Mouse (Mus musculus) CD4-positive, CD25-positive, alpha-beta regulatory T cell, adult 2 months (primary cell): ENCODE data around the gene Utp14b.

ENCODE experiments used
- DNase-seq: peaks from one replicate; pipeline ENCODE4 v3.0.0-alpha.2; 2012; ENCODE audit warnings: low read depth, low spot score

The Utp14b gene

DNA sequence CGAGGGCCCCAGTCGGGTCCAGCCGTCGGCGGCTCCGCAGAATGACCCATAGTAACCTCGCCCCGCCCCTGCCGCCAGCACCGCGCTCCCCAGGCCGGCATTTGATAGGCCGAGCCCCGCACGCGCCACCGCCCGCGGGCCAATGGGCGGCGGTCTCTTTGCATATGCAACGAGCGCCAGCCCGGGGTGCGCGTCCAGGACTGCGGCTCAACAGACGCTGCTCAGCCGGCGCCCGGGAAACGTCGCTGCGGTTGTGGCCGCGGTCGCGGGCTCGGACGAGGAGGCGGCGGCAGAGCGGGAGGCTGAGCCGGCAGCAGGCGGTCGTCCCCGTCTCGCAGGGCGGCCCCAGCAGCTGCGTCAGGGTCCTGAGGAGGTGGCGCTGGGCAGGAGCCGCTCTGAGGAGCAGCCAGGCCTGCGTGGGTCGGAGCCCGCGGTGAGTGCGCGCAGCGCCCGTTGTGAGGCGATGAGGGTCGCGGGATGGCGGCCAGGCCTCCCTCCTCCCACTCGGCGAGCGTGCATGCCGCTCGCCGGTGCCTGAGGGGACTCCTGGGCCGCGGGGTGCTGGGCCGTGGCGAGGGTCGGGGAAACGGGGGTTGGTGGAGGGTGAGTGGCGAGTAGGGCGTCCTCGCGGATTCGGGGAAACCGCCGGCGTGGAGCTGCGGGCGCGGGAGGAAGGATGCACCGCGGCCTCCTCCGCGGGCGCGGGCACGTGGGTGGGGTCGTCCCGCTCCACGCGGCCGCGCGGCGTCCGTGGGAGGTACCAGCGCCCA is at the start of gene Utp14b, which contains the start of gene Acsl3:
Gene Utp14b (plus strand): TSS at position 368 of the 770 bp plus-strand sequence.
Gene Acsl3 (plus strand): TSS at position 155 of the 770 bp plus-strand sequence.
- DNase-seq, result peak; percentile 92

DNA sequence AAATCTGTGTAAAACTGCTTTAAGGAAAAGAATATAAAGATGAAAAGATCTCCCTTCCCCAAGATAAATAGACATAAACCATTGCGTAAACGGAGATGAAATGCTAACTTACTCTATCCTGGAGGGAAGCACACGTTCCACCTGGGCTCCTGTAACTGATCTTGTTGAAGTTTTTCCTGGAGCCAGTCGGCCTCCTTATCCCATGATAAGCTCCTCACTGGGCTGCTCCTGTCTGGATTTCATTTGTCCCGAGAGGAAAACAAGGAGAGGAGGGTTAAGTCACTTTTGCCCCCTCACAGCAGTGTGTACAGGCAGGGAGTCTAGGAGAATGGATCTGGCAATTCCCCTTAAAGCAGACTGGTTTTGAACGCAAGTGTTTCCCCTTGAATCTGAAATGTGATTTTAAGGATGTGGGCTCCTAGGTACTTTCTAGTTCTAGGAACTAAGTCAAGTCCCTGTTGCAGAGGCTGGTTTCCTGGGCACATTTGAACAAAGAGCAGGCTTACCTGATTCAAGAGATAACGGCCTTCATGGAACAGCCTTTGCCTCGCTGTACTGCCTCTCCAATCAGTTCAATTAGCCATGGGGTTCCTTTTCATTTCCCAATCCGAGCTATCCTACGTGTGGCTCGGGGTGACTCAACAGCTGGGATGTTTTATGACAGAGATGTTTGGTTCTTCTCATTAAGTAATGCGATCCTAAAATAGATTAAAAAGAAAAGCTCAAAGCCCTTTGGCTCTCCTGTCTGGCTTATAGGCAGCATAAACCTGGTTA is 48.5 kb upstream of the Utp14b start:
- no peak for DNase-seq

DNA sequence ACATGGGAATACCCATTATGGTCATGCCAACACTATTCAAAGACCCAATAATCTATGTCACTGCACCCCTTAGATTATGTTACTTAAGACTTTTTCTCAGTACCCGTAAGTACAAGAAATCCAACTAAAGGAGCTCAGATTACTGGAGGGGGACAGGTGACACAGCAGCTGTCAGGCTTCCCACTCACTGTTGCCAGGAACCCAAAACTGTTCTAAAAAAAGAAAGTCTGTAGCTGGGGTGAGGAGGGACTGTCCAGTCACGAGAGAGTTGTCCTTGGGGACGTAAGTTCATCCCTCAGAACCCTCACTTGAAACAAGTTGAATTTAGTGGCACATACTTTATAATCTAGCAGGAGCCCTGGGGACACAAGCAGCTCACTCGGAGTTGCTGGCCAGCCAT is 46.8 kb upstream of the Utp14b start:
- no peak for DNase-seq

DNA sequence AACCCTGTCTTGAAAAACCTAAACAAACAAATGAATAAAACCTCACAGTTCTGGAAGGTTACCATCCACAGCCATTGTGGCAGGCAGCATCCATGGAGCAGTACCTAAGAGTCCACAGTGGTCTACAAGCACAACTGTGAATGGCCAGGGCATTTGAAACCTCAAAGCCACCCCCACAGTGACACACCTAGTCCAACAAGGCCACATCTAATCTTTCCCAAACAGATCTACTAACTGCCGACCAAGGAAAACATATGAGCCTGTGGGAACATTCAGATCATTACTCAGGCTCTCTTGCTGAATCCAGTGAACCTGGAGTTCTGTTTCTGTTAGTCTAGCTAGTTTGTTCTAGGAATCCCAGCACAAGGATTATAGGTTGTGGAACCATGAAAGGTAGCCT is 44.9 kb upstream of the Utp14b start:
- DNase-seq, result no peak

DNA sequence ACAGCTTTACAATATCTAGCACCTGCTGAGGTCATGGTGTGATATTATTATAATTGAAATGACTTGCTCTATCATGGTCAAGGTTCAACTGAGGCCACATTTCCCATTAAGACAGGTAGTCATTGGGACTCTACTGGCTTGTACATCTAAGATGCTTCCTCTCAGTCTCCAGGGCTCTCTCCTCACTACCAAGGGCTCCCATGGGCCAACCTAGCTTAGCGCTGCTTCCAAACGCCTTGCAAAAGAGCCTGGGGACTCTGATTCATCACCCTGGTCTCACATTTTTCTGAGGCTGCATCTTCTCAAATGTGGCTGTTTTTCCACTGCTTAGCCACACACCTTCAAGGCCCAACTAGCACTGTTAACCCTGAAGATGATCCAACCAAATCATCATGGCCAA is 33.5 kb upstream of the Utp14b start:
- DNase-seq, result no peak

DNA sequence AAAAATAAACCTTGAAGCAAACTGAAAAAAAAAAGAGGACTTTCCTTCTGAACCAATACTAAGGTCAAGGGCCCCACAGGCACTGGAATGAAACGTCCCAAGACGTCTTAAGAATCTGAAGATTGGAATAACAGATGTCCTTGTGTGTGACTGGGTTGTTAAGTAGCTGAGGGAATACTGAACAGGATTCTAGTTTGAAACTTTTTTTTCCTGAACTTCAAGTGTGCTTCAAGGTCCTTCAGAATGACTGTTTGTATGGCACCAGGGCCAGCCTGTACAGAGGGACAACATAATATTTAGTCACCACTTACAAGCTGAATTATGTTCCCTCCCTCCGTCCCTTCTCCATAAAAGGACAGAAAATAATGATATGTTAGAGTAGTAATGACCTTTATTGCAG is 23.4 kb upstream of the Utp14b start:
- no peak for DNase-seq

DNA sequence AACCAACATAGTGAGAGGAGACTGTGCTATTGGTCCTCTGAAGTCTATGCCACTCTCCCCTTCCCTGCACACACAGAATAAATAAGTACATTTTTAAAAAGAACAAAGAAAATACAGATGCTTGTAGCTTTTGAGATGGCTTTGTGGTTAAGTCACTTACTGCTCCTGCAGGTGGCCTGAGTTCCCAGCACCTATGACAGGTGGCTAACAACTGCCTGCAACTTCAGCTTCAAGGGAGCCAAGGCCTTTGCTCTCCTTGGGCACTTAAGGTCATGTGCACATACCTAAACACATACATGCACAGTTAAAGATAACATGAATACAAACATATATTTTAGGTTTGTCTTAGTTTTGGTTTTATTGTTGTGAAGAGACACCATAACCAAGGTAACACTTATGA is 17.0 kb upstream of the Utp14b start:
- no peak for DNase-seq

DNA sequence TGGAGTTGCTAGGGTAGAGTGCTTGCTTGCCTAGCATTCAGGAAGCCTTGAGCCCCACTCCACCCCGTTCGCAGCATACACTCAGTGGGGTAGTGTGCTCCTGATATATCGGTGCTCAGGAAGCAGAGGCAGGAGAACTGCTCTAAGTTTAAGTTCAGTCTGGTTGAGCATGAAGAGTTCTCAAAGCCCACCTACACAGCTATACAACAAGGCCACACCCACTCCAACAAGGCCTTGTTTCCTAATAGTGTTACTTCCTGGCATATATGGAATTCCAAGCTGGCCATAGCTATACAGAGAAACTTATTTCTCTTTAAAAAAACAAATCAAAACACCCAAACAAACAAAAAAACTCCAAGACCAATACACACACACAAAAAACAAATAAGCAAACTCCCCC is 16.0 kb upstream of the Utp14b start:
- DNase-seq, result no peak

DNA sequence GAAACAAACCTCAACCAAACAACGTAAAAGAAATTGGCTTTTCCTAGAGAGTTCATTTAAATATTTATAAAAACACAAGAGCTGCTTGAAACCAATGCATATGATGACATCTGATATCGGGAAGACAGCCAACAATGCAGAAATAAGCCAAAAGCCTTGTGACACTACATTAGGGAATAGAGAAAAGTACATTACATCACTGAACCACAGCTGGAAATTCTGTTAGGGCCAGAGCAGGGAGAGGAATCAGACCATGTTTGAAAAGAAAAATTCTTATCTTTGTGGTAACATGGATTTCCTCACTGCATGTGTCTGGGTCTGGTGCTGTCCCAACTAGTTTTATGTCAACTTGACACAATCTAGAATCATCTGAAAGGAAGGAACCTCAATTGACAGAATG is 15.6 kb upstream of the Utp14b start:
- no peak for DNase-seq

DNA sequence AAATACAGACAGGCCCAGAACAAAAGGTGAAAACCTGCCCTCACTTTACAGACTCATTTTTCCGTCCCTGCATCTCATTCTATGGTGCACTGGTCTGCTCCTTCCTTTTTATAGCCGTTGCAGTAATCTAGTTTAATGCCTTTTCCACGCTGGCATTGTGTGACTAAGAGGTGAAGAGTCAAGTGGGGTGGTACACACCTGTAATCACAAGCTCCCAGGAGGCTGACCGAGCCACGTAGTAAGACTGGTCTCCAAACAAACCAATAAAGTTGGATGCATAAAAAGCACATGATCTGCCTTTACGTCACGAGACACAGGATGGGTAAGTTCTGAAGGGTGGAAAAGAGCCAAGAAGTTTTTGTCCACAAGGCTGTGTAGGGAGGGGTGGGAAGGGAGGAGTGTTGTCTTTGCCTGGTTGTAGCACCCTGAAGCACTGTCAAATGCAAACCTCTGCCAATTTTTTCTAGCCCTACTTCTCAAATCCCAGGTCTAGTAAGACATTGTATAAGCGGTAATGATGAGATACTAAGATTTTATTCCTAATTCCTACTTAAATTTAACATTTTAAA is 10.4 kb upstream of the Utp14b start:
- no peak for DNase-seq

DNA sequence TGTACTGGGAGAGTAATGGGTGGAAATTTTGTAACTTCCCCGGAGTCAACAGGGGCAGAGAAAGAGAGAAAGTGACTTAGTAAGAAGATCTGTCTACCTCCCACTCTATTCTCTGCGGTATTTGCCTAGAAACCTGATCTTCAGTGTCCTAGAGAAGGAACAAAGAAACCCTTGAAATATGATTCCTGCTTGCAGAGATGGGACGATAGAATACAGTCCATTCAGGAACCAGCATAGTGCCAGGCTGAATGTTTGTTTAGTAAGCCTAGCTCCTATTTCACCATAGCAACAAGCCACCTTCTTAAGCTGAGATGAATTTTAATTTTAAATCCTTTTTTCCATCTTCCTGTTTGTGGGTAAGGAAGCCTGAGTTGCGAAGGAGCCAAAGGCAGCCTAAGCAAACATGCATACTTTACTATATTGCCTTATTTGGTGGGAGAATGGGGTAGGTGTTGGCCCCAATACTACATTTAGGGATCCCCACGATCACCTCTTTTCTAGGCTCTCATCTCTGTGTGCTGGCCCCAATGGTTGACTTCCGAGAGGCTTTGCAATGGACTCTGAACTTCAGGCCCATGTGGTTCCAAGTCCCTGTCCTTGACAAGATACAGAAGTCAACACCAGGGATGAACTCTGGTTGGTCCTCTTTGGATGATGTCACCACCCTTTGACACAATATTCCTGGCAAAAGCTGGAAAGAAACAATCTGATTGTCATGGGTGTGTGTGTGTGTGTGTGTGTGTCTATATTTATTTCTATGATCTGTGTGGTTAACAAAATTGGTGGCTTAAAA is 8.4 kb upstream of the Utp14b start:
- no peak for DNase-seq

DNA sequence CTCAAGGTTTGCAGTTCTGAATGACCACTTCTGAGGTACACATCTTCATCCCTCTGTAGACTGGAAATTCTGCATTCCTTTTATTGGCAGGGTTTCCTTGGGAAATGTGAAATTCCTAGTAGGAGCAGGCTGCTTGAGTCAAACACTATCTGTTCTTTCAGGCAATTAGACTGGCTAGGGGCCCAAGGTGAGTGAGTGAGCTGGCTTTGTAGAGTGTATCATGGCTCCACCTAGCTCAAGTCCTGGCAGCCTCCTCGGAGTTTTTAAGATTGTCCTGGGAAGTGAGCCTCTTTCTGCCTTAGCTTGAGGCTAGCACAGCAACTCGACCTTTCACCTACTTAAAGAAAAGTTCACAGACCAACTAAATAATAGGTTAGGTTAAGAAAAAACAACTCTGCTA is 1.4 kb upstream of the Utp14b start:
- no peak for DNase-seq

DNA sequence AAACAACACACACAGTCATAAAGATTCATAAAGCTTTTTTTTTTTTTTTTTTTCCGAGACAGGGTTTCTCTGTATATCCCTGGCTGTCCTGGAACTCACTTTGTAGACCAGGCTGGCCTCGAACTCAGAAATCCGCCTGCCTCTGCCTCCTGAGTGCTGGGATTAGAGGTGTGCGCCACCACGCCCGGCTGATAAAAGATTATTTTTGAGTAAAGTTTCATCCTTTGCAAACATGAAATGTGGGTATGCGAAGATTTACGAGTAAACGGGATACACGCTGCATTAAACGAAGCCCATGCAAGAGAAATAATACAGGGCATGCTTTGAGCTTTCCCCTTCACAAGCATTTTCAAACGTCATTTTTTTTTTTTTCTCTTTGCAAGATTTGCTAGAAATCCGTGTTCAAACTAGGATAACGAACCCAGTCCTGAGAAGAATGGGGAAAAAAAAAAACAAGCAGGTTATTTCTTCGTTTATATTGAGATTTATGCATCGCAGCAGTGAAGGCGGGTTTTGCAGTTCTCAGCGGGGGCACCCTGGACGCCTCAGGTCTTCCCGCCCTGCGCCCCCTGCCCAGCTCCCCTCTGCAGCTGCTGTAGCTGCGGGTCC is 713 bp upstream of the Utp14b start:
- no peak for DNase-seq

DNA sequence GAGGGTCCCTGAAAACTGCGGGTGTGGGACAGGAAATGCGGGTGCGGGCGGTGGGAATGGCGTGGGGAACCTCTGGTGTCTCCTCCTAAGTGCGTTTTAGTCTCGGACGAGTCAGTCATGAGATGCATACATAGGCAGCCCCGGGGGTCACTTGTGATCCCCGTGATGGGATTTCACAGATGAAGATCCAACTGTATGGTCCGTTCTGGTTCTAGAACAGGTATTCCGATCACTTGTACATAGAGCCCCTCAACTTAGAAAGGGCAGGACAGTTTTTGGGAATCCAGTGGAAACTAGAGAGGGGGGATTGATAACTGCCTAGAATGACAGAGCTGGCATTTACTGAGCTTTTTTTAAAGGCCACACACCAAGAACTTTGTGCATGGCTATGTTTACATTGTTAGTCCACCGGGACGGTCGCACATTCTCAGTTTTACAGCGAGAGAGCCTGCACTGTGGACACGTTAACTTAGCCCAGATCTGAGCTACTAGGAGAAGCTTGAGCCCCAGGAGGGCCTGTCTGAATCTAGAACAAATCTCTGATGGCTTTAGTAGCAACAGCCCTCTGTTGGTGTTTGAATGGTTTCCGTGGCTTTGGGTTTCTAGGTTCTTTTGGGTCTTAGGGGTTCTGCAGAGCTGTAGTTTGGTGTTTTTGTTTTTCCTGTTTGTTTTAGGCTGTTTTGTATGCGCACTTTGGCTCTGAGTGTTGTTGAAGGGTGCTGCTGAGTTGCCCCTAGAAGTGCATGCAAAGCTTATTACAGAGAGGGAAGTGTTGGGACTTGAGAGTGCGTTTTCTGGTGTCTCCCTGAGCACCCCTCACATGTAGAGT is 817 bp downstream of the Utp14b start:
- DNase-seq, result peak; percentile 18

DNA sequence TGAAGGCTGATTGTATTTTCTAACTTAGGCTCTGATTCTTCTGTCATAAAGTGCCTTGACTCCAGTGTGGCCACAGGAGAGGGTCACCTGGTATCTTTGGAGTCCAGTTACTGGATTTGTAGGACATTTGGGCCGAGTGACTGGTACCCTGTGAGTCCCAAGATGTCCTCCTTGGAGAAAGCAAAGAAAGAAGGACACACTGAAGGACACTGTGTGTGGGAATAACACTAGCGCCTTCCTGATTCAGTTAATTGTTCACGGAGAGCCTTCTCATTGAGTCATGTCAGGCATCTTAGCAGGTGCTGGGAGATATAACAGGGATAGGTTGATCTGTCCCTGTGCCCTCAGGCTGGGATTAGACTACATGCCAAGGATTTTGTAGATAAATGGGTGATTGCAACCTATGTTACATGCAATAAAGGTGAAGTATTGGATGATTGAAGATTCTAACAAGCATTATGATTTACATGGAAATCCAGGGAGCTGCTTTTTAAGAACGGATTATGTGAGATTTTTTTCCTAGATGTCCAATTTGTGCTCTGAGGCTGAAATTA is 1.5 kb downstream of the Utp14b start:
- no peak for DNase-seq

DNA sequence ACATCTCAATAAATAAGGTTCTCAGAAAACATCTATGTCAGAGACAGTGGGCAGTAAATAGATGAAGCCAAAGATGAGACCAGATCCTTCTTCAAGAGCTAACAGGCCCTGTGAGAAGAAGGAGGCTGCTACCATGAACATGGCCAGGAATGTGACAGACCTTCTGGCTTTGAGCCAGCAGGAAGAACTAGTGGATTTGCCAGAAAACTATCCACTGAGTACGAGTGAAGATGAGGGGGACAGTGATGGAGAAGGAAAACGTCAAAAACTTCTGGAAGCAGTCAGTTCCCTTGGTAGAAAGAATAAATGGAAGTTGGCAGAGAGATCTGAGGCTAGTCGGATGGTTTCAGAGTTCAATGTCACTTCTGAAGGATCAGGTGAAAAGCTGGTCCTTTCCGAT is 6.5 kb downstream of the Utp14b start:
- no peak for DNase-seq

DNA sequence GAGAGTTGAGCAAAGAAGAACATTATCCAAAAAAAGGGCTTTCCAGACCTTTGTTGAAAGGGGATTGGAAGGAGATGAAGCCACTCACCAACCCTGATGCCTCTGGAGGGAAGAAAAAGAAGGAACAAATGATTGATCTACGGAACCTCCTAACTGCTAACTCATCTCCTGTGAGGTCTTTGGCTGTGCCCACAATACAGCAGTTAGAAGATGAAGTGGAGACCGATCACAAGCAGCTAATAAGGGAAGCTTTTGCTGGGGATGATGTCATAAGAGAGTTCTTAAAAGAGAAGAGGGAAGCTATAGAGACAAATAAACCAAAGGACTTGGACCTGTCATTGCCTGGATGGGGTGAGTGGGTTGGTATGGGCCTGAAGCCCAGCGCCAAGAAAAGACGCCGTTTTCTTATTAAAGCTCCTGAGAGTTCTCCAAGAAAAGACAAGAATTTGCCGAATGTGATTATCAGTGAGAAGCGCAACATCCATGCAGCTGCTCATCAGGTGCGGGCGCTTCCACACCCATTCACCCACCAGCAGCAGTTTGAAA is 8.2 kb downstream of the Utp14b start:
- no peak for DNase-seq

DNA sequence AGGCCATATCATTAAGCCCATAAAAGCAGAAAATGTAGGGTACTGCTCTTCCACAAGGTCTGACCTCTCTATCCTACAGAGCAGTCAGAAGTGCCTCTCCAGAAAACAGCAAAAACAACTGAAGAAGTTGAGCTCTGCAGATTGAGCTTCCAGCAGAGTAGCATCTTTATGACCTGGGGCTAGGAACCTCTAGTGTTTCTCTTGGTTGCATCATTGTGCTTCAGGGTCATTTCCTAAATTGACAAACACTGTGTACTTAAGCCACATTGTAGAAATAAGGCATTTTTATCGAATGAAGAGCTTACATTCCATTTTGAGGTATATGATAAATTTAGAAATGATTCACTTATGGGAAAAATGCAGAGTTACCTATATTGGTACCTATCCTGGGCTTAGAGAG is 8.7 kb downstream of the Utp14b start:
- DNase-seq, result no peak

DNA sequence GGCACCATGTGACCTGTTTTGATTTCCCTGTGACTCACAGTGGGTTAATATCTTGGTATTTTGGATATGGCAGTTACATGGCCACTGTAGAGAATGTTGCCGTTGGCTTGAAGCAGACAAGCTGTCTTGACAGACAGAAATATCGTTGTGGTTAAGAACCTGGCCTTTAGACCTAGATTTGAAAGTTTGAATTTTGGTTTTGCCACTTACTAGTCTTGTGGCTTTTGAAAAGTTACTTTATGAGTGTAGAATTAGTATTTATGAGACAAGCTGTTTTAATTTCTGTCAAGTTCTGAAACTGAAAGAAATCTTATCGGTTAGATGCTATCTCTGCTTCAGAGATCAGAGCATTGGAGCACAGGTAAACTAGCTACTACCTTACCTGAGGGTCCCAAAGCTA is 24.5 kb downstream of the Utp14b start:
- peak; percentile 12 for DNase-seq

DNA sequence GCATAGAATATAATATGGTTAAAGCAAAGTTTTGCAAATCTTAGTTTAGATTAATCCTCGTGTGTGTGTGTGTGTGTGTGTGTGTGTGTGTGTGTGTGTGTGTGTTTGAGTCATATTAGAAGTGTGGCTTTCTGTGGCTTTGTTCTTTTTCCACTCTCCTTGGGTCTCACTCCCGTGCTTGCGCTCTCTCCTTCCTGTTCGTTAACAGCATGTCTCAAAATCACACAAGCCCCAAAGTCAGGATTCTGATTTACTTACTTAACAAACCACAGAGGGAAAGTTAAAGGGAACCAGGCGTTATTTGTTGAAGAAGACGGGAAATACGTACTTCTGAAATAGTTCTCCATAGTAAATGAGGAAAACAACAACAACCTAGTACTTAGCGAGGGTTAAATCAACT is 26.3 kb downstream of the Utp14b start:
- peak; percentile 6 for DNase-seq
